In genomic region chr7:45856950-45857901, GRCm38 (mm10) we compare ENCODE assay signal across 8 mouse cellular contexts. TPM values are rescaled to one million over a fixed set of nuclear protein-coding genes. Genes with fewer than 3 reads are reported as not detected.
A peak's percentile ranks its signal among the peaks of the same experiment; 100 is the strongest.
DNase-seq lines count a peak whose midpoint lies in the region; ATAC-seq lines count a peak whose summit lies in the region.

No protein-coding gene starts in this region.

- no peaks in the 10 kb centered on the region for H3K36me3 ChIP-seq in neural tube, embryonic 12.5 days

- no peak overlapping the region for H3K27ac ChIP-seq in neural tube, embryonic 12.5 days

- H3K4me3 ChIP-seq in neural tube, embryonic 12.5 days: peak overlapping the region; percentile 23

- H3K27me3 ChIP-seq in neural tube, embryonic 12.5 days (replicated peaks): peaks cover 41% of the 10 kb centered on the region

- H3K4me1 ChIP-seq in neural tube, embryonic 12.5 days: peaks cover 23% of the 10 kb centered on the region

- 3% methylated on average over 30 of the region's 30 CpGs for WGBS in neural tube, embryonic 12.5 days

- H3K9ac ChIP-seq in neural tube, embryonic 12.5 days: peak overlapping the region; percentile 38; the same call in 1 of the 2 replicates

- 0 out of 2 replicates have a peak, but pooled peaks have one; percentile 22 for ATAC-seq in neural tube, embryonic 12.5 days (ENCODE audit: low FRiP score, low read depth)

- H3K4me2 ChIP-seq in neural tube, embryonic 12.5 days (replicated peaks): peak overlapping the region; percentile 58

- DNase-seq in adrenal gland, postnatal 14 days: peak; percentile 47
- no peak for DNase-seq in adrenal gland, adult 8-10 months
- peak; percentile 59 for DNase-seq in cerebellum, adult 11 months
- DNase-seq in forelimb bud, embryonic 11.5 days (ENCODE audit: low read depth, low spot score): peak; percentile 27
- DNase-seq in liver: peak; percentile 8
- DNase-seq in thymus, adult 18-20 months: no peak
- no peak for DNase-seq in spleen, postnatal 14 days (ENCODE audit: low spot score in 2 of 2)

- H3K9me3 ChIP-seq in neural tube, embryonic 12.5 days: no peaks in the 10 kb centered on the region

RNA-seq across cellular contexts. Expression of gene Kdelr1, which starts 15.3 kb away (rescaled TPM):
- 123 and 135 TPM in 2 replicates for total RNA-seq in adrenal gland, postnatal 14 days (2021)
- 100 to 1,000 TPM; 127 to 158 (median 151) TPM for total RNA-seq in adrenal gland, adult 8-10 months (2022)
- 41.8 and 54.4 TPM in 2 replicates for polyA plus RNA-seq in neural tube, embryonic 12.5 days (2016; fragmentation: Nextera tagmentation; extraction: Ambion mirVana)

RNA-seq across cellular contexts. Expression of gene Grin2d, which starts 21.0 kb away (rescaled TPM):
- 0.93 and 1.2 TPM in 2 replicates for total RNA-seq in adrenal gland, postnatal 14 days (2021)
- 1 to 10 TPM in 3 of 4 experiments, under 1 TPM in 1; 0.78 to 1.4 (median 1.2) TPM for total RNA-seq in adrenal gland, adult 8-10 months (2022)
- polyA plus RNA-seq in neural tube, embryonic 12.5 days (2016; fragmentation: Nextera tagmentation; extraction: Ambion mirVana): 1.3 and 1.5 TPM in 2 replicates

RNA-seq across cellular contexts. Expression of gene Grwd1, which starts 26.5 kb away (rescaled TPM):
- total RNA-seq in adrenal gland, postnatal 14 days (2021): 28.0 and 29.9 TPM in 2 replicates
- 10 to 100 TPM; 24.8 to 31.5 (median 30.0) TPM for total RNA-seq in adrenal gland, adult 8-10 months (2022)
- 48.3 and 50.7 TPM in 2 replicates for polyA plus RNA-seq in neural tube, embryonic 12.5 days (2016; fragmentation: Nextera tagmentation; extraction: Ambion mirVana)

RNA-seq across cellular contexts. Expression of gene Kcnj14, which starts 32.6 kb away (rescaled TPM):
- 0.48 and 0.60 TPM in 2 replicates for total RNA-seq in adrenal gland, postnatal 14 days (2021)
- under 1 TPM; 0.17 to 0.65 (median 0.36) TPM for total RNA-seq in adrenal gland, adult 8-10 months (2022)
- polyA plus RNA-seq in neural tube, embryonic 12.5 days (2016; fragmentation: Nextera tagmentation; extraction: Ambion mirVana): 0.86 and 0.87 TPM in 2 replicates

RNA-seq across cellular contexts. Expression of gene Syngr4, which starts 39.3 kb away (rescaled TPM):
- 0.59 TPM in 1 of 2 replicates, not detected in the other for total RNA-seq in adrenal gland, postnatal 14 days (2021)
- total RNA-seq in adrenal gland, adult 8-10 months (2022): under 1 TPM in 1 of 4 experiments, not detected in 3; 0.78 TPM
- polyA plus RNA-seq in neural tube, embryonic 12.5 days (2016; fragmentation: Nextera tagmentation; extraction: Ambion mirVana): 0.22 and 0.56 TPM in 2 replicates

Comparison
In these comparisons a context has a peak if more than half of its experiments do, and no peak if none do; other contexts are left out.
1. DNase-seq: peak in adrenal gland, postnatal 14 days (single experiment), cerebellum, adult 11 months (single experiment), forelimb bud, embryonic 11.5 days (single experiment) and liver (single experiment); none in adrenal gland, adult 8-10 months (single experiment), thymus, adult 18-20 months (0 of 2) and spleen, postnatal 14 days (0 of 2).